Mouse (Mus musculus): ENCODE measurements at regions not wholly inside any gene's neighbourhood (a gene's known extent, or its start where the extent isn't known, plus 50 kb on each side); places are given as distances from the start of the nearest gene placed in this dataset.
A peak's percentile ranks its signal among the peaks of the same experiment; 100 is the strongest.

DNA sequence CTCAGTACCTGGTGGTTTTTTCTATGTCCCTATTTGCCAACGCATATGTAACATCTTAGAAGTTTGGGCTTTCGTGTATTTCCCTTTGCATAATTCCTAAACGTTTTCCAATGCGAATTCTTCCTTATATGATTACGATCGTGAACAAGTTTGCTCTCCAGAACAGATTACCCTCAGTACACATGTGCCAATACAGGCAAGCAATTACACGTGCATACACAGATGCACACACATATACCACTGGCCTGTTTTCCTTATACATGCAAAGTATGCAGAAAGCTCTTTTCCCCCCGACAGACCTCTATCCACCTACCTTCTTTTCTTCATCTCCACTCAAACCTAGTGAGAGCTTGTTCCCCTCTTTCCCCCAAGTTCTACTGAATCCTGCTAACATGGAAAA is 144.1 kb downstream of the Csl start:
- TF ChIP-seq MYOG (IDR thresholded peaks at IDR 0.05; ENCODE audit: control insufficient read depth, extremely low read depth, insufficient read length) = no peak
- no peak for TF ChIP-seq CEBPB (IDR thresholded peaks at IDR 0.05; ENCODE audit: low read depth)
- no peak for TF ChIP-seq CTCF (IDR thresholded peaks at IDR 0.05; ENCODE audit: control insufficient read depth, insufficient read depth, insufficient read length)
- no peak for TF ChIP-seq MAX (IDR thresholded peaks at IDR 0.05)
- TF ChIP-seq FOSL1 (IDR thresholded peaks at IDR 0.05; ENCODE audit: insufficient read depth, low read length, poor library complexity, severe bottlenecking) = no peak
- TF ChIP-seq USF1 (IDR thresholded peaks at IDR 0.05; ENCODE audit: low read depth) = no peak
- no peak for TF ChIP-seq MYOD1 (IDR thresholded peaks at IDR 0.05; ENCODE audit: control insufficient read depth, insufficient read length, low read depth)
- Histone ChIP-seq H3K79me2 (ENCODE audit: control insufficient read depth, insufficient read depth) (no peaks in the 10 kb centered on the region), H3ac (ENCODE audit: control insufficient read depth, insufficient read length, low read depth) (no peak overlapping the region), H3K4me3 (ENCODE audit: insufficient read depth, poor library complexity, severe bottlenecking) (no peak overlapping the region), H3K27me3 (ENCODE audit: control insufficient read depth, insufficient read depth, insufficient read length) (no peaks in the 10 kb centered on the region), H3K36me3 (ENCODE audit: control insufficient read depth, insufficient read depth) (no peaks in the 10 kb centered on the region), H3K79me3 (ENCODE audit: low read depth) (no peaks in the 10 kb centered on the region)

DNA sequence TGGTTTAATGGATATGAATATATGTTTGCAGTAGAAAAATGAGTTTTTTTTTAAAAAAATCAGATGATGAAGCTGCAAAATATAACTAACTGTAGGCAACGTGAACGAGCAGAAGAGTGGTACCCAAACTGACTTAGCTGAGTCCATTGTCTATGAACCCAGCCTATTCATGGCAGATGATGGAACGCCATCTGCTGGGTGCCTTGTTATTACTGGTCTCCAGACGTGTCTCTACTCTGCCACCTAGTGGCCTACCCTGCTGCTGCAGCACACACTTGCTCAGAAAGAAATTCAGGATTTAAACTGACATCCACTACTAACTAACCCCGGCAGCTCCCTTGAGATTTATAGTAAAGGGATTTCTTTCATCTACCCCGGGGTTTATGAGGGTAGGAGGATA is 143.7 kb downstream of the Csl start:
- Histone ChIP-seq H3K79me2 (ENCODE audit: control insufficient read depth, insufficient read depth) (no peaks in the 10 kb centered on the region), H3K27me3 (ENCODE audit: control insufficient read depth, insufficient read depth, insufficient read length) (no peaks in the 10 kb centered on the region), H3K36me3 (ENCODE audit: control insufficient read depth, insufficient read depth) (no peaks in the 10 kb centered on the region), H3ac (ENCODE audit: control insufficient read depth, insufficient read length, low read depth) (no peak overlapping the region), H3K4me3 (ENCODE audit: insufficient read depth, poor library complexity, severe bottlenecking) (no peak overlapping the region), H3K79me3 (ENCODE audit: low read depth) (no peaks in the 10 kb centered on the region)
- TF ChIP-seq CEBPB (IDR thresholded peaks at IDR 0.05; ENCODE audit: low read depth) (no peak), USF1 (IDR thresholded peaks at IDR 0.05; ENCODE audit: low read depth) (no peak), MAX (IDR thresholded peaks at IDR 0.05) (no peak), CTCF (IDR thresholded peaks at IDR 0.05; ENCODE audit: control insufficient read depth, insufficient read depth, insufficient read length) (peak; percentile 93)

DNA sequence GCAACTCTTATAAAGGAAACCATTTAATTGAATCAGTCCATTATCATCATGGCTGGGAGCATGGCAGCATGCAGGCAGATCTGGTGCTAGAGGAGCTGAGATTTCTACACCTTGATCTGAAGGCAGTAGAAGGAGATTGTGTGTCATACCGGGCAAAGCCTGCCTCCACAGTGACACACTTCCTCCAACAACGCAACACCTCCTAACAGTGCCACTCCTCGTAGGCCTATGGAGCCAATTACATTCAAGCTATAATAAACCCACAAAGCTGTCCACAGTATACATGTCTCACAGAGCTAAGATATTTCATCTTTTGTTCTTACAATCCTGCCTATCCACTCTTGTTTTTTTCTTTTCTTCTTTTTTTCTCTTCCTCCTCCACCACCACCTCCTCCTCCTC is 141.8 kb downstream of the Csl start:
- no peak overlapping the region for H3K4me3 ChIP-seq (ENCODE audit: insufficient read depth, poor library complexity, severe bottlenecking)
- no peaks in the 10 kb centered on the region for H3K27me3 ChIP-seq (ENCODE audit: control insufficient read depth, insufficient read depth, insufficient read length)
- H3K79me2 ChIP-seq (ENCODE audit: control insufficient read depth, insufficient read depth) = no peaks in the 10 kb centered on the region
- no peak for TF ChIP-seq CTCF (IDR thresholded peaks at IDR 0.05; ENCODE audit: control insufficient read depth, insufficient read depth, insufficient read length)
- no peak for TF ChIP-seq FOSL1 (IDR thresholded peaks at IDR 0.05; ENCODE audit: insufficient read depth, low read length, poor library complexity, severe bottlenecking)
- no peak for TF ChIP-seq MYOG (IDR thresholded peaks at IDR 0.05; ENCODE audit: control insufficient read depth, extremely low read depth, insufficient read length)
- TF ChIP-seq CEBPB (IDR thresholded peaks at IDR 0.05; ENCODE audit: low read depth) = no peak
- no peak for TF ChIP-seq USF1 (IDR thresholded peaks at IDR 0.05; ENCODE audit: low read depth)
- TF ChIP-seq MYOD1 (IDR thresholded peaks at IDR 0.05; ENCODE audit: control insufficient read depth, insufficient read length, low read depth) = no peak
- TF ChIP-seq MAX (IDR thresholded peaks at IDR 0.05) = no peak
- H3ac ChIP-seq (ENCODE audit: control insufficient read depth, insufficient read length, low read depth) = no peak overlapping the region
- H3K36me3 ChIP-seq (ENCODE audit: control insufficient read depth, insufficient read depth) = no peaks in the 10 kb centered on the region
- no peaks in the 10 kb centered on the region for H3K79me3 ChIP-seq (ENCODE audit: low read depth)

DNA sequence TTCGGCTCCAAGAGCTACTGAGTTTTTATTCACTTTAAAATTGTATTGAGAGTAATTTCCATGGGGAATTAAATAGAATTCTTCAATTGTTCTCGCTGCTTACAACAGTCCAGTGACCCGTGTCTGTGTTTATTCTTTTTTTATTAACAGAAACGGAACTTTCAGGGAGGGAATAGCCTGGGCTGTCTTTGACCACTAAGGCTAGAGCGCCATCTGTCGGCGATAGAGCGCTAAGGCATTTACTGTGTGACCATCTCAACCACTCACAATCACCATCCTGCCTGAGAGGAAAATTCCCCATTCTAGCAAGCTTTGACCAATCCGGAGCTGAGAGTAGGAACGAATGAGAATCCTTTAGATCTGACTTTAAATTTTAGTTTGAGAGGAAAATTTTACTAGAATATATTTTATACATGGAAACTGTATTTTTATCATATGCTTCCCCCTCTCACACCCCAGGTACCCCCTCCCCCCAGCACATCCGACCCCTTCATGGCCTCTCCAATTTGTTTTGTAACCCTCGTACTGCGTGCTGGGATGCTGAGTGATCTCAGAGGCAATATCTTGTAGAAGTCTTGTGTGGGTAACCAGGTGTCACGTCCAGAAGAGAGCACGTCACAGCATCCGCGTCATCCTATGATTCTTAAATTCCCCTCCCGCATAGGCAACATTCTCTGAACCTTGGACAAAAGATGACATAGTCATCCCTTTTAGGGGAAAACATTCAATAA is 139.9 kb downstream of the Csl start:
- no peak overlapping the region for H3ac ChIP-seq (ENCODE audit: control insufficient read depth, insufficient read length, low read depth)
- no peaks in the 10 kb centered on the region for H3K79me2 ChIP-seq (ENCODE audit: control insufficient read depth, insufficient read depth)
- no peaks in the 10 kb centered on the region for H3K36me3 ChIP-seq (ENCODE audit: control insufficient read depth, insufficient read depth)
- TF ChIP-seq USF1 (IDR thresholded peaks at IDR 0.05; ENCODE audit: low read depth) (no peak), CTCF (IDR thresholded peaks at IDR 0.05; ENCODE audit: control insufficient read depth, insufficient read depth, insufficient read length) (peak; percentile 56)
- H3K27me3 ChIP-seq (ENCODE audit: control insufficient read depth, insufficient read depth, insufficient read length) = no peaks in the 10 kb centered on the region
- no peak overlapping the region for H3K4me3 ChIP-seq (ENCODE audit: insufficient read depth, poor library complexity, severe bottlenecking)
- no peaks in the 10 kb centered on the region for H3K79me3 ChIP-seq (ENCODE audit: low read depth)

DNA sequence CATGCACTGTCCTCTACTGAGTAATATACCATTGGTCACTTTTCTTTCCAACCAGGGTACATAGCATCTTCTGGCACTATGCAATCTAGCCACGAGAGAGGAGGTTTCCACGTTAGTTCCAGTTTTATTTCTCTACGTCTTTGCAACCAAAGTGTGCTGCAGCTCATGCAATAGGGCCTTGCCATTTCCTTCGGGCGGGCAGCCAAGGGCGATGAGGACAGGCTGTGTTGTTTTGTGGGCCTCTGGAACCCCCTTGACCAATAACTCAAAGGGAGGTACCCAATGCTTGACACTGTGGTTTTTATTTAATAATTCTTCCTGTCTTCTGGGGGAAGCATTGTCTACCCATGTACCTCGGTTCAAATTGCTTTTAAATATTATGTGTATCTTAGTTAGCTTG is 139.0 kb downstream of the Csl start:
- H3K4me3 ChIP-seq (ENCODE audit: insufficient read depth, poor library complexity, severe bottlenecking) = no peak overlapping the region
- TF ChIP-seq MAX (IDR thresholded peaks at IDR 0.05) (no peak), CEBPB (IDR thresholded peaks at IDR 0.05; ENCODE audit: low read depth) (no peak), MYOG (IDR thresholded peaks at IDR 0.05; ENCODE audit: control insufficient read depth, extremely low read depth, insufficient read length) (no peak), MYOD1 (IDR thresholded peaks at IDR 0.05; ENCODE audit: control insufficient read depth, insufficient read length, low read depth) (no peak), CTCF (IDR thresholded peaks at IDR 0.05; ENCODE audit: control insufficient read depth, insufficient read depth, insufficient read length) (no peak), USF1 (IDR thresholded peaks at IDR 0.05; ENCODE audit: low read depth) (no peak), FOSL1 (IDR thresholded peaks at IDR 0.05; ENCODE audit: insufficient read depth, low read length, poor library complexity, severe bottlenecking) (no peak)
- no peaks in the 10 kb centered on the region for H3K36me3 ChIP-seq (ENCODE audit: control insufficient read depth, insufficient read depth)
- H3K79me2 ChIP-seq (ENCODE audit: control insufficient read depth, insufficient read depth) = no peaks in the 10 kb centered on the region
- no peak overlapping the region for H3ac ChIP-seq (ENCODE audit: control insufficient read depth, insufficient read length, low read depth)
- no peaks in the 10 kb centered on the region for H3K27me3 ChIP-seq (ENCODE audit: control insufficient read depth, insufficient read depth, insufficient read length)
- H3K79me3 ChIP-seq (ENCODE audit: low read depth) = no peaks in the 10 kb centered on the region

DNA sequence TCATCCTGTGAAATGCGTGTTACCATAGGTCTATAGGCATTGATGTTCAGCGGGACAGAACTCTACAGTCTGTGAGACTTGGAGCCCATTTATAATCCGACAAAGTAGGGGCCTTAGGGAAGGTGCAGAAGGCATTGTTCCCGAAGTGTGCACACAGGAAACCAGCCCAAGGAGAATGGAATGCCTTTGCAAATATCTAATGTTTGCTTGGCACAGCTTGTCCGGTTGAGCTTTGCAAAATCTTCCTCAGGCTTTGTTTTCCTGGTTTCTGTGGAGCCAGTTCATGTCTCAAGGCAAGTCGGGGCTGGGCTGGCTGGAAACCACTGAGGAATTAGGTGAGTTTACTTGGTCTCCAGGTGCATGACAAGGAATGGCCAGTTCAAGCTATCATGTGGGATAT is 132.1 kb downstream of the Csl start:
- no peaks in the 10 kb centered on the region for H3K36me3 ChIP-seq (ENCODE audit: control insufficient read depth, insufficient read depth)
- H3K4me3 ChIP-seq (ENCODE audit: insufficient read depth, poor library complexity, severe bottlenecking) = no peak overlapping the region
- no peaks in the 10 kb centered on the region for H3K79me2 ChIP-seq (ENCODE audit: control insufficient read depth, insufficient read depth)
- H3K79me3 ChIP-seq (ENCODE audit: low read depth) = no peaks in the 10 kb centered on the region
- no peaks in the 10 kb centered on the region for H3K27me3 ChIP-seq (ENCODE audit: control insufficient read depth, insufficient read depth, insufficient read length)
- no peak for TF ChIP-seq MYOG (IDR thresholded peaks at IDR 0.05; ENCODE audit: control insufficient read depth, extremely low read depth, insufficient read length)
- TF ChIP-seq MYOD1 (IDR thresholded peaks at IDR 0.05; ENCODE audit: control insufficient read depth, insufficient read length, low read depth) = no peak
- no peak for TF ChIP-seq CTCF (IDR thresholded peaks at IDR 0.05; ENCODE audit: control insufficient read depth, insufficient read depth, insufficient read length)
- TF ChIP-seq MAX (IDR thresholded peaks at IDR 0.05) = no peak
- no peak for TF ChIP-seq FOSL1 (IDR thresholded peaks at IDR 0.05; ENCODE audit: insufficient read depth, low read length, poor library complexity, severe bottlenecking)
- TF ChIP-seq CEBPB (IDR thresholded peaks at IDR 0.05; ENCODE audit: low read depth) = no peak
- no peak overlapping the region for H3ac ChIP-seq (ENCODE audit: control insufficient read depth, insufficient read length, low read depth)
